Mouse (Mus musculus) lung, embryonic 16.5 days (tissue): ENCODE measurements around the gene Pop7. TPM values are rescaled to one million over a fixed set of nuclear protein-coding genes. Genes with fewer than 3 reads are reported as not detected.

Experiments used
- ATAC-seq: fragments of 200-750 bp; cut with Nextera tagmentation; 2 replicates; pipeline ENCODE4 v1.8.0; 2017; ENCODE audit warnings: low read depth, mild to moderate bottlenecking, moderate library complexity
- H3K27ac ChIP-seq: fragments of 300-500 bp; sonication (generic); 2 replicates; pipeline ENCODE4 v1.5.1; 2014; ENCODE audit warnings: mild to moderate bottlenecking, control low read depth, low read length
- H3K27me3 ChIP-seq: fragments of 300-500 bp; sonication (generic); 2 replicates; pipeline ENCODE4 v1.6.1; 2014; ENCODE audit warnings: low read depth, low read length, mixed read lengths; ENCODE audit not compliant: control insufficient read depth, insufficient read depth
- H3K36me3 ChIP-seq: fragments of 300-500 bp; sonication (generic); 2 replicates; pipeline ENCODE4 v1.6.1; 2014; ENCODE audit warnings: low read length; ENCODE audit not compliant: control insufficient read depth, insufficient read depth
- H3K4me1 ChIP-seq: fragments of 300-500 bp; sonication (generic); replicated peaks from 2 replicates; pipeline ENCODE4 v1.6.1; 2014; ENCODE audit warnings: low read length, mixed read lengths; ENCODE audit not compliant: control insufficient read depth, insufficient read depth
- H3K4me2 ChIP-seq: fragments of 300-500 bp; sonication (generic); 2 replicates; pipeline ENCODE4 v1.6.1; 2014; ENCODE audit warnings: low read depth, low read length, control low read depth
- H3K4me3 ChIP-seq: fragments of 300-500 bp; sonication (generic); 2 replicates; pipeline ENCODE4 v1.5.1; 2014; ENCODE audit warnings: mild to moderate bottlenecking, low read length, control low read depth
- H3K9ac ChIP-seq: fragments of 300-500 bp; sonication (generic); 2 replicates; pipeline ENCODE4 v1.6.1; 2014; ENCODE audit warnings: low read length, control low read depth
- H3K9me3 ChIP-seq: fragments of 300-500 bp; sonication (generic); 2 replicates; pipeline ENCODE4 v1.6.1; 2016; ENCODE audit warnings: low read length; ENCODE audit not compliant: control insufficient read depth
- whole genome bisulfite sequencing: fragments of 180-500 bp; shearing (Covaris S2); extraction: QIAGEN DNeasy Blood & Tissue Kit; methylation state at CpG from one replicate; pipeline ENCODE4 v1.1.7; 2014; 5-methylcytosine and 5-hydroxymethylcytosine counted together
- polyA plus RNA-seq: library from polyadenylated mRNA; unstranded; fragments of >200 nt; fragmentation: Nextera tagmentation; extraction: Ambion mirVana; gene quantifications from 2 replicates; pipeline ENCODE4 v1.2.1, GENCODE M21; 2015

Pop7 gene
- polyA plus RNA-seq, 1 experiment from 2014 or later, result 54.4 TPM

DNA sequence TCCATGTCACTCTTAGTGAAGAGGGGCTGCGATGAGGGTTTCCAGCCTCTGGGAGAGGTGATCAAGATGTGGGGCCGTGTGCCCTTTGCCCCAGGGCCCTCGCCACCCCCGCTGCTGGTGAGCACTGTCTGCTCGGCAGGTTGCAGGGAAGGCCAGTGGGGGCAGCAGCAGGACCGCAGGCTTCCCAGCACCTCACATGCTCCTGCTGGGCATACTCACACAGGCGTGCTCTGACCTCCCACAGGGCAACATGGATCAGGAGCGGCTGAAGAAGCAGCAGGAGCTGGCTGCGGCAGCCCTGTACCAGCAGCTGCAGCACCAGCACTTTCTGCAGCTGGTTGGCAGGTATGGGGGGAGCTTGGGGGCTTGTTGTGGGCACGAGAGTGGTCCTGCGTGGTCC, 20.4 kb upstream of the Pop7 start:
- Histone ChIP-seq H3K9me3 (no peaks in the 10 kb centered on the region), H3K4me1 (peaks cover 4% of the 10 kb centered on the region; the same call in 1 of the 2 replicates)
- WGBS, result 69% methylated on average over 11 of the region's 11 CpGs

DNA sequence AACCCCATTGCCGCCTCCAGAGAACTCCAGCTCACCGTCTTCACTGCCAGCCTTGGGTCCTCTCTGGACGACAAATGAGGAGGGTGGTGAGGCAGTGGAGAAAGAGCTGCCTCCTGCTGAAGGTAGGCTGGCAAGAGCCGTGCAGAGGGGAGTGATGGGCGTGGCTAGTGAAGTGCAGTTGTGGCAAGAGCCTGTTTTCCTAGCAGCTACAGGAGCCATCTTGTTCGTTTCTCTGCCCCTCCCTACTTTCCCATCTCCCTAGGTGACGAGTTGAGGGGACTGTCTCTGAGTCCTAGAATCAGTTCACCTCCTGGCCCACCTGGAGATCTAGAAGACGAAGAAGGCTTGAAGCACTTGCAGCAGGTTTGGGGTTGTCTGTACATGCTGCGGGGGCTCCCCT, 19.5 kb upstream of the Pop7 start:
- 64% methylated on average over 9 of the region's 9 CpGs for WGBS
- H3K36me3 ChIP-seq, result peaks cover 76% of the 10 kb centered on the region

More for the DNA sequence above, 20.4 kb upstream of the Pop7 start:
- Histone ChIP-seq H3K27ac (no peak overlapping the region), H3K9ac (no peak overlapping the region), H3K4me2 (no peak overlapping the region), H3K36me3 (peaks cover 81% of the 10 kb centered on the region), H3K27me3 (no peaks in the 10 kb centered on the region), H3K4me3 (no peak overlapping the region)
- no peak for ATAC-seq

DNA sequence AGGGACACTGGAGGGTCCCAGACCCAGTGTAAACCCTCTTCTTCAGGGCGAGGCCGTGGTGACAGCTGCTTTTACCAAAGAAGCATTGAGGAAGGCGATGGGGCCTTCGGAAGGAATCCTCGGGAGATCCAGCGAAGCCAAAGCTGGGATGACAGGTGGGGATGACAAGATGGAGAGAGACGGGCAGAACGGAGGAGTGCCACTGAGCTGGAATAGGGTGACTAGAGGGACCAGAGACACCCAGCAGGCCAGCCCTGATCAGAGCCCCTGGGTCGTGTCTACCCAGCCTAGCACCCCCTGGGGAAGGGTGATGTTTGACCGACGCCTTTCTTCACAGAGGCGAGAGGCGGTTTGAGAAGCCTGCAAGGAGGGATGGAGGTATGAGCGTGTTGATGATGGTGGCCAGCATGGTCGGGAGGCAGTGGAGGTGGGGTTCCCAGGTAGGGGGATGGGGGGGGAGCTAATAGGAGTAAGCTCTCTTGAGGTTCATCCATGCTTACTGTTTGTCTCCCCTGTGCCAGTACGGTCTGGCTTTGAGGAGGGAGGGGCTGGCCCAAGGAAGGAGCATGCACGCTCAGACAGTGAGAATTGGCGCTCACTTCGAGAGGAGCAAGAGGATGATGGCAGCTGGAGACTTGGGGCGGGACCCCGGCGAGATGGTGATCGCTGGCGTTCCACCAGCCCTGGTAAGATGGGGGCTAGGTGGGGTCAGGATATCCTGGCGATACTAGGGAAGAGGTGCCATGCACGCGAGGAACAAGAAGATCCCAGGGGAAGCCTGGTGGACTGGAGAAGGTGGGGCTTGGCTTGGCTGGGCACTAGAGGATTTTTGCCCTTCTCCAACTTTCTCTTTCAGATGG, 17.6 kb upstream of the Pop7 start:
- H3K9ac ChIP-seq, result no peak overlapping the region

More for the DNA sequence above, 19.5 kb upstream of the Pop7 start:
- ATAC-seq, result no peak
- Histone ChIP-seq H3K4me1 (peaks cover 4% of the 10 kb centered on the region; the same call in 1 of the 2 replicates), H3K27me3 (no peaks in the 10 kb centered on the region), H3K9ac (no peak overlapping the region), H3K9me3 (no peaks in the 10 kb centered on the region), H3K27ac (no peak overlapping the region), H3K4me2 (no peak overlapping the region), H3K4me3 (no peak overlapping the region)

DNA sequence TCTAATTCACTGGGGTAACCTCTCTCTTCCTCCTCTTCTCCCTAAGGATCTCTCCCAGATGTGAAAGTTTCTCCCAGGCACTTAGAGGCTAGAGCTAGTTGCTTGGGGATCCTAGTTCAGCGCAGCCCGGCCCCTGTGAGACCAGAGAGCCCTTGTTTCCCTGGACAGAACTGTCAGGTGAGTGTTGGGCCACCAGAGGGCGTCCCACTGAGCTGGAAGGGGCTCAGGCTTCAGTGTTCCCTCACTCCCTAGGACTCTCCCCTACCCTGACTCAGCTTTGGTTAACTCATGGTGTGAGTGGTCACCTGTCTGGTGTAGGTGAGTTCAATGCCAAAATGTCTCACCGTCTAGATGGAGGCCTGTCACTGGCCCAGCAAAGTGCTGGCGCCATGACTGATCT, 16.1 kb upstream of the Pop7 start, which contains the start of gene Gigyf1:
Gigyf1 (plus strand) TSS at position 113 of the 400 bp plus-strand sequence.
- no peak within 1 kb of the TSS for H3K27ac ChIP-seq
- no peak within 1 kb of the TSS for H3K4me3 ChIP-seq
- H3K4me1 ChIP-seq, result no peaks in the 10 kb centered on the region; the same call in 1 of the 2 replicates
- no peaks in the 10 kb centered on the region for H3K9me3 ChIP-seq
- WGBS, result 73% methylated on average over 5 of the region's 5 CpGs
- H3K9ac ChIP-seq, result no peak within 1 kb of the TSS
- no peak within 1 kb of the TSS for H3K4me2 ChIP-seq
- no peaks in the 10 kb centered on the region for H3K27me3 ChIP-seq
- no peak for ATAC-seq
- H3K36me3 ChIP-seq, result peaks cover 48% of the 10 kb centered on the region

More for the DNA sequence above, 17.6 kb upstream of the Pop7 start:
- WGBS, result 86% methylated on average over 27 of the region's 27 CpGs
- H3K4me3 ChIP-seq, result no peak overlapping the region
- no peaks in the 10 kb centered on the region for H3K4me1 ChIP-seq
- no peak overlapping the region for H3K27ac ChIP-seq
- H3K4me2 ChIP-seq, result no peak overlapping the region
- no peak for ATAC-seq
- H3K27me3 ChIP-seq, result no peaks in the 10 kb centered on the region
- H3K9me3 ChIP-seq, result no peaks in the 10 kb centered on the region
- peaks cover 63% of the 10 kb centered on the region for H3K36me3 ChIP-seq

DNA sequence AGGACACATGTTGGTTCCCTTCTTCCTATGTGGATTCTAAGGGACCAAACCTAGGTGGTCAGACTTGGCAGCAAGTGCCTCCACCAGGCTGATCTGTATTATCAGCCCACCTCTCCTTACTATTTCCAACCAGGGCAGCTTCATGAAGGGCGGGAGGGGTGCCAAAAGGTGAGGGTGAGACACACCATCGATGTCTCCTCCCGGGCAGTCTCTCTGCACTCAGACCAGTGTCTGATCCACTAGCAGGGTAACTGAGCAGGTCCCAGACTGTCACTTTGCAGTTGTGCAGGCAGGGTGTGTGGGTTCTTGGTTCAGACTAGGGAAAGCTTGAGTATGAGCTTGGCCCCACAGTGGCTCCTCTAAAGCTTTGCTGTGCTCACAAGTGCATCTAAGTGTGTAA, 12.5 kb upstream of the Pop7 start:
- ATAC-seq, result no peak
- H3K27ac ChIP-seq, result no peak overlapping the region
- no peaks in the 10 kb centered on the region for H3K9me3 ChIP-seq
- H3K27me3 ChIP-seq, result no peaks in the 10 kb centered on the region
- peaks cover 12% of the 10 kb centered on the region; the same call in 1 of the 2 replicates for H3K36me3 ChIP-seq
- no peak overlapping the region for H3K4me2 ChIP-seq
- WGBS, result 82% methylated on average over 3 of the region's 3 CpGs
- H3K4me1 ChIP-seq, result peaks cover 20% of the 10 kb centered on the region
- no peak overlapping the region for H3K4me3 ChIP-seq
- H3K9ac ChIP-seq, result no peak overlapping the region

DNA sequence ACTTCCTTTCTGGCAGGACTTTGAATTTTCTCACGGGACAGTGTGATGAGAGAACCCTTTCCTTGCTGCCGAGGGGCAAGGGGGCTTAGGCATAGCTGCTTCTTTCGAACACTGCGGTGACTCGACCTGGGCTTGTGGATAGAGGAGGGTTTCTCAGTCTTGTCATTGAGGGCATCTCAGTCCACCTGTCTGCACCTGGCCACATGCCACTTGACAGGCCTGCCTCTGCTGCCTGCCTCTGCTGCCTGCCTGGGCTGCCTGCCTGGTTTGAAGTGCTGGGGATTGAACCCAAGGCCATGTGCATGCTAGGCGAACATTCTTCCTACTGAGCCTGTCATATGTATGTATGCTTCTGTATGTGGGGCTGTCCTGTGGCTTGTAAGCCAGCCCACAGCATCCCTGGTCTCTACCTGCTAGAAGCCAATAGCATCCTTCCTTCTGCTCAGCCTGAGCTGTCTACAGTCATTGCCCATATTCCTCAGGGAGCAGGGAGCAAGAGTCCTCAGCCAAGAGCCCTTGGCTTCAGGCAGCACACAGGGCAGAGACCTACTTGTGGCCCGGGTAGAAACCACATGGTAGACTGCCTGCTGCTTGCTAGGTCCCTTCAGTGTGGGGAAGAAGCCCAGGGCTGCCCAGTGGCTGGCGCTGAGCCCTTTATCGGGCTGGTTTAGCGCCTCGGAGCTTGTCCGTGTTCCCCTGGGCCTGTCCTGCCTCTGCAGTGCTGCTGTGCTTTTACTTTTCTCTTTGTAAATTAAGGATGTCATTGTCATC, 11.8 kb upstream of the Pop7 start:
- ATAC-seq, result no peak
- no peak overlapping the region for H3K4me2 ChIP-seq
- H3K27me3 ChIP-seq, result no peaks in the 10 kb centered on the region
- peaks cover 7% of the 10 kb centered on the region; the same call in 1 of the 2 replicates for H3K36me3 ChIP-seq
- no peak overlapping the region for H3K27ac ChIP-seq
- H3K9ac ChIP-seq, result no peak overlapping the region
- 81% methylated on average over 12 of the region's 12 CpGs for WGBS
- H3K4me1 ChIP-seq, result peaks cover 24% of the 10 kb centered on the region
- no peak overlapping the region for H3K4me3 ChIP-seq
- H3K9me3 ChIP-seq, result no peaks in the 10 kb centered on the region

DNA sequence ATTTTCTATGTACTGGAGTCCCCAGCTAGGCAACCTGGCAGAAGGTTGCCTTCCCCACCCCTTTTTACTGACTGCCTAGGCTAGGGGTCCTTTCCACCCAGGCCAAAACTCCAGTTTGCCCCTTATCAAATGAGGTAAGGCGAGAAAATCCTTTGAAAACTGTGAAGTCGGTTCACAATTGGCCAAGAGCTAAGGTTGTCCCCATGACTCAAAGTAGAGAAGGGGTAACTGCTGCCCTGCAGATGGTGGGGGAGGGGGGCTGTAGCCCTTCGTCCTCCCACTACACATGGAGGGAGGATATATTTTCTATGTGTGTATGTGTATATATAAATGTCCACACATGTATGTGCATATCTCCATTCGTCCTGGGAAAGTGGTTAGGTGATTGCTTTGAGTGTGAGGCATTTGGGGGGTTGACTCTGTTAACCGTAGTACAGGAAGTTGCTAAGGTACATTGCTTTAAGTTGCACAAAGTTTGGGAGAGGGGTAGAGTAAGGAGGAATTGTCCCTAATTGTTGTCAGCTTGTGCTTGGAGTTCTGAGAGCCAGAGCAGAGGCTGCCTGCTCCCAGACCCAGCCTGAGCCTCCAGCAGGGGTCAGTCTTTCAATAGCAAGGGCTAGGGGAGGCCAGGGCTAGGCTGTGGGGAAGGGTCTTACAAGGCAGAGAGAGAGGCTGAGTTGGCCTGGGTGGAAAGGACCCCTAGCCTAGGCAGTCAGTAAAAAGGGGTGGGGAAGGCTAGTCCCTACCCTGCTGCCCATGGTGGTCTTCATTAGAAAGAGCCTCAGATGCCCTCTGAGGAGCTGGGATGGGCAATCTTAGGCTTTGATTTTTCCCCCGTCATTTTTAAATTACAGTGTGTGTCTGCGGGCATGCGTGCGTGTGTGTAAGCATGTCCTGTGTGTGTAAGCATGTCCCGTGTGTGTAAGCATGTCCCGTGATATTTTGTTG, 10.8 kb upstream of the Pop7 start:
- H3K27ac ChIP-seq, result no peak overlapping the region
- ATAC-seq, result no peak
- H3K27me3 ChIP-seq, result no peaks in the 10 kb centered on the region
- peaks cover 24% of the 10 kb centered on the region for H3K4me1 ChIP-seq
- no peaks in the 10 kb centered on the region for H3K9me3 ChIP-seq
- 74% methylated on average over 11 of the region's 11 CpGs for WGBS
- H3K4me3 ChIP-seq, result no peak overlapping the region
- H3K9ac ChIP-seq, result no peak overlapping the region
- no peaks in the 10 kb centered on the region for H3K36me3 ChIP-seq
- H3K4me2 ChIP-seq, result no peak overlapping the region

DNA sequence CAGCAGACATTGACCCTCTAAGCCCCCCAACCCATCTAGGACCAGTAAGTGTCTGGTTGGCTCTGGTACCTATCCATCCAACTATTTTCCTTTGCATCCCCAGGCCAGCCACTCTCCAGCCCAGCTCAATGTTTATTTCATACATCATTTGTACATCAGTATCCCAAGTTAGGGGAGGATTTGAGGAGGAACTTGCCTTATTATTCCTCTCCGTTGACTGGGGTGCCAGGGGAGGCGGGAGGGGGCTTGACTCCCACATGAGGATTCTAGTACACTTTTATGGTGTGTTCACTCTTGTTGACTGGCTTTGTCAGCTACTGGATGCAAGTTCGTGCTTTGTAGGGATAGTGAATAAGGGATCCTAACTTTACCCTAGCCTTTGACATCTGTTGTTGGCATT, 9.4 kb upstream of the Pop7 start:
- 54% methylated on average over 3 of the region's 3 CpGs for WGBS
- peak overlapping the region; percentile 96 for H3K4me3 ChIP-seq
- H3K4me2 ChIP-seq, result peak overlapping the region; percentile 90
- no peaks in the 10 kb centered on the region for H3K27me3 ChIP-seq
- peaks cover 24% of the 10 kb centered on the region for H3K4me1 ChIP-seq
- ATAC-seq, result no peak
- H3K27ac ChIP-seq, result no peak overlapping the region
- peak overlapping the region; percentile 99; the same call in 1 of the 2 replicates for H3K9ac ChIP-seq
- H3K36me3 ChIP-seq, result no peaks in the 10 kb centered on the region
- H3K9me3 ChIP-seq, result no peaks in the 10 kb centered on the region
